Mouse (Mus musculus): Measurements from ENCODE around the gene Alg5. TPM values are rescaled to one million over a fixed set of nuclear protein-coding genes. Genes with fewer than 3 reads are reported as not detected.

Alg5 gene
- polyA plus RNA-seq, 1 experiment from 2014 or later = 50.7 TPM

GRCm38 (mm10) chr3:54708972-54709371 is 26.4 kb upstream of the Alg5 start:
- Histone ChIP-seq H3K27ac (ENCODE audit: low read depth) (no peak overlapping the region), H3K4me3 (ENCODE audit: low read depth, low read length) (no peak overlapping the region), H3K9me3 (ENCODE audit: low read depth, low read length) (no peaks in the 10 kb centered on the region), H3K4me1 (ENCODE audit: insufficient read depth) (no peaks in the 10 kb centered on the region), H3K27me3 (ENCODE audit: insufficient read depth, low read length) (no peaks in the 10 kb centered on the region), H3K36me3 (ENCODE audit: insufficient read depth) (peaks cover 90% of the 10 kb centered on the region), H3K4me2 (no peak overlapping the region), H3K9ac (no peak overlapping the region)
- TF ChIP-seq CTCF (IDR thresholded peaks at IDR 0.05; ENCODE audit: low read depth) = no peak
- DNase-seq = no peak
- 81% methylated on average over 9 of the region's 9 CpGs for WGBS
- ATAC-seq (ENCODE audit: insufficient read depth) = no peak

- DNase-seq = no peak
- Histone ChIP-seq H3K9me3 (ENCODE audit: low read depth, low read length) (no peaks in the 10 kb centered on the region), H3K36me3 (ENCODE audit: insufficient read depth) (peaks cover 88% of the 10 kb centered on the region), H3K4me3 (ENCODE audit: low read depth, low read length) (no peak within 1 kb of the TSS), H3K9ac (no peak within 1 kb of the TSS), H3K27ac (ENCODE audit: low read depth) (no peak within 1 kb of the TSS), H3K27me3 (ENCODE audit: insufficient read depth, low read length) (no peaks in the 10 kb centered on the region), H3K4me2 (no peak within 1 kb of the TSS), H3K4me1 (ENCODE audit: insufficient read depth) (no peaks in the 10 kb centered on the region)
- no peak for TF ChIP-seq CTCF (IDR thresholded peaks at IDR 0.05; ENCODE audit: low read depth)
- WGBS = 88% methylated on average over 6 of the region's 6 CpGs
- no peak for ATAC-seq (ENCODE audit: insufficient read depth)
Observed at GRCm38 (mm10) chr3:54714253-54714652, 21.1 kb upstream of the Alg5 start, which contains the start of gene Gm21958. Gm21958 (minus strand) TSS chr3:54714353.

GRCm38 (mm10) chr3:54715461-54715860 is 19.9 kb upstream of the Alg5 start:
- peaks cover 82% of the 10 kb centered on the region for H3K36me3 ChIP-seq (ENCODE audit: insufficient read depth)
- H3K4me3 ChIP-seq (ENCODE audit: low read depth, low read length) = no peak overlapping the region
- no peaks in the 10 kb centered on the region for H3K9me3 ChIP-seq (ENCODE audit: low read depth, low read length)
- 89% methylated on average over 6 of the region's 6 CpGs for WGBS
- no peak for DNase-seq
- no peak overlapping the region for H3K27ac ChIP-seq (ENCODE audit: low read depth)
- H3K4me2 ChIP-seq = no peak overlapping the region
- no peak overlapping the region for H3K9ac ChIP-seq
- H3K4me1 ChIP-seq (ENCODE audit: insufficient read depth) = no peaks in the 10 kb centered on the region
- ATAC-seq (ENCODE audit: insufficient read depth) = no peak
- no peaks in the 10 kb centered on the region for H3K27me3 ChIP-seq (ENCODE audit: insufficient read depth, low read length)
- TF ChIP-seq CTCF (IDR thresholded peaks at IDR 0.05; ENCODE audit: low read depth) = no peak

GRCm38 (mm10) chr3:54717348-54717747 is 18.0 kb upstream of the Alg5 start:
- WGBS = 87% methylated on average over 6 of the region's 6 CpGs
- no peak for TF ChIP-seq CTCF (IDR thresholded peaks at IDR 0.05; ENCODE audit: low read depth)
- Histone ChIP-seq H3K9ac (no peak overlapping the region), H3K36me3 (ENCODE audit: insufficient read depth) (peaks cover 83% of the 10 kb centered on the region), H3K4me3 (ENCODE audit: low read depth, low read length) (no peak overlapping the region), H3K27ac (ENCODE audit: low read depth) (no peak overlapping the region), H3K27me3 (ENCODE audit: insufficient read depth, low read length) (no peaks in the 10 kb centered on the region), H3K9me3 (ENCODE audit: low read depth, low read length) (no peaks in the 10 kb centered on the region), H3K4me1 (ENCODE audit: insufficient read depth) (no peaks in the 10 kb centered on the region), H3K4me2 (no peak overlapping the region)
- ATAC-seq (ENCODE audit: insufficient read depth) = no peak
- no peak for DNase-seq

GRCm38 (mm10) chr3:54718947-54719346 is 16.4 kb upstream of the Alg5 start:
- Histone ChIP-seq H3K9me3 (ENCODE audit: low read depth, low read length) (no peaks in the 10 kb centered on the region), H3K27me3 (ENCODE audit: insufficient read depth, low read length) (no peaks in the 10 kb centered on the region), H3K4me2 (no peak overlapping the region), H3K4me1 (ENCODE audit: insufficient read depth) (no peaks in the 10 kb centered on the region), H3K36me3 (ENCODE audit: insufficient read depth) (peaks cover 89% of the 10 kb centered on the region), H3K27ac (ENCODE audit: low read depth) (no peak overlapping the region), H3K4me3 (ENCODE audit: low read depth, low read length) (no peak overlapping the region), H3K9ac (no peak overlapping the region)
- DNase-seq (no peak), ATAC-seq (ENCODE audit: insufficient read depth) (no peak)
- 70% methylated on average over 3 of the region's 3 CpGs for WGBS
- TF ChIP-seq CTCF (IDR thresholded peaks at IDR 0.05; ENCODE audit: low read depth) = no peak

- Histone ChIP-seq H3K4me3 (ENCODE audit: low read depth, low read length) (no peak overlapping the region), H3K9me3 (ENCODE audit: low read depth, low read length) (no peaks in the 10 kb centered on the region), H3K4me2 (no peak overlapping the region), H3K27me3 (ENCODE audit: insufficient read depth, low read length) (no peaks in the 10 kb centered on the region), H3K9ac (no peak overlapping the region), H3K36me3 (ENCODE audit: insufficient read depth) (peaks cover 76% of the 10 kb centered on the region), H3K4me1 (ENCODE audit: insufficient read depth) (no peaks in the 10 kb centered on the region), H3K27ac (ENCODE audit: low read depth) (no peak overlapping the region)
- WGBS = 75% methylated on average over 10 of the region's 10 CpGs
- no peak for DNase-seq
- no peak for TF ChIP-seq CTCF (IDR thresholded peaks at IDR 0.05; ENCODE audit: low read depth)
- ATAC-seq (ENCODE audit: insufficient read depth) = no peak
Observed at GRCm38 (mm10) chr3:54723741-54724500, 11.4 kb upstream of the Alg5 start.

- H3K36me3 ChIP-seq (ENCODE audit: insufficient read depth) = peaks cover 82% of the 10 kb centered on the region
- no peaks in the 10 kb centered on the region for H3K9me3 ChIP-seq (ENCODE audit: low read depth, low read length)
- H3K27me3 ChIP-seq (ENCODE audit: insufficient read depth, low read length) = no peaks in the 10 kb centered on the region
- DNase-seq (no peak), ATAC-seq (ENCODE audit: insufficient read depth) (no peak)
- no peak overlapping the region for H3K27ac ChIP-seq (ENCODE audit: low read depth)
- no peaks in the 10 kb centered on the region for H3K4me1 ChIP-seq (ENCODE audit: insufficient read depth)
- H3K9ac ChIP-seq = no peak overlapping the region
- no peak overlapping the region for H3K4me3 ChIP-seq (ENCODE audit: low read depth, low read length)
- H3K4me2 ChIP-seq = no peak overlapping the region
- WGBS = 80% methylated on average over 2 of the region's 2 CpGs
- TF ChIP-seq CTCF (IDR thresholded peaks at IDR 0.05; ENCODE audit: low read depth) = no peak
Observed at GRCm38 (mm10) chr3:54725344-54725743, 10.0 kb upstream of the Alg5 start.

Data from lung, embryonic 14.5 days (tissue).